Mouse (Mus musculus): ENCODE measurements around the gene Rbpms2. TPM values are rescaled to one million over a fixed set of nuclear protein-coding genes. Genes with fewer than 3 reads are reported as not detected.

The Rbpms2 gene
- polyA plus RNA-seq, 2 experiments, result 10.3 to 19.3 TPM

DNA sequence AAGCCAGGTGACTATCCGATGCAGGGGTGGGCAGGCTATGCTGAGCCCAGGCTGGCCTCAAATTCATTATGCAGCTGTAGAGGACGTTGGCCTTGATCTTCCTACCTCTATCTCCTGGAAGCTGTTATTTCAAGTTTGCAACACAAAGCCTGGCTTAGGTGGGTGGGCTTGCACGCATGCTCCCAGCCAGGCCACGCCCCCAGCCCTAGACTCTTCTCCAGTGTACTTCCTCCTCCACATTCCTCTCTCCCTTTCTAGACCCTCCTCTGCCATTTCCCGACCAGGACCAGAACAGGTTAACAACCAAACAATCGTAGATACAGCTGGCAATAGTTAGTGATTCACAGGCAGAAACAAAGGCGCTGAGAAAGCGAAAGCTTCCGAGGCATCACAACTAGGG is 35.9 kb upstream of the Rbpms2 start:
- Histone ChIP-seq H3K4me3 (replicated peaks; ENCODE audit: low read length) (no peak overlapping the region), H3K27me3 (ENCODE audit: control insufficient read depth, insufficient read depth, low read length) (no peaks in the 10 kb centered on the region), H3K4me2 (replicated peaks; ENCODE audit: low read depth, low read length, severe bottlenecking) (no peak overlapping the region), H3K9ac (ENCODE audit: low read depth, low read length, severe bottlenecking) (no peak overlapping the region), H3K9me3 (ENCODE audit: control insufficient read depth, low read length) (no peaks in the 10 kb centered on the region), H3K4me1 (ENCODE audit: control insufficient read depth, insufficient read depth, low read length) (peaks cover 10% of the 10 kb centered on the region), H3K27ac (replicated peaks; ENCODE audit: low read depth, low read length) (no peak overlapping the region), H3K36me3 (ENCODE audit: control insufficient read depth, insufficient read depth, low read length) (peaks cover 39% of the 10 kb centered on the region)
- ATAC-seq (ENCODE audit: low FRiP score, low read depth) (no peak), DNase-seq (ENCODE audit: low spot score) (no peak)
- TF ChIP-seq POLR2A (IDR thresholded peaks at IDR 0.05; ENCODE audit: borderline replicate concordance, extremely low read depth, insufficient read depth, insufficient read length), result no peak
- 78% methylated on average over 9 of the region's 9 CpGs for WGBS

DNA sequence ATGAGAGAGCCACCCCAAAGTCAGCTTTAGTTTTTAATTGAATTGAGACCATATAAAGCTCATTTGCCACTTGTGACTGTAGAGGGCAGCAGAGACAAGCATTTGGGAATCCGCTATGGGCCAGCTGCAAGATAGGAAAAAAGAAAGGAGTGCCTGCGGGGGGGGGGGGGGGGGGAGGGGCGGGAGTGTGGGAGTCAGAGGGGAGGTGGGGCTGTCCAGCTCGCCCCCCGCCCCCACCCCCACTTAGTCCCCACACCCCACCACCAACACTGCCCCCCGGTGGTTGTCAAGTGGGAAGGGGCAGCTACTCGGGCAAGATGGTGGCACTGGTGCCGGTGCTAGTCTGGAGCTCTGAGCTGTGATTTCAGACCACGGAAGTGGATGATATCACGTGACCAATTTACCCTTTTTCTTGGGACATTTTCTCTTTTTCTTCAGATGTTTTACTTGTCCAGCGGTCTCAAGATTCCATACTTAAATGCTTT is 30.6 kb upstream of the Rbpms2 start:
- H3K9me3 ChIP-seq (ENCODE audit: control insufficient read depth, low read length), result no peaks in the 10 kb centered on the region
- DNase-seq (ENCODE audit: low spot score) (peak; percentile 57), ATAC-seq (ENCODE audit: low FRiP score, low read depth) (no peak)
- H3K9ac ChIP-seq (ENCODE audit: low read depth, low read length, severe bottlenecking), result no peak overlapping the region
- peaks cover 18% of the 10 kb centered on the region for H3K36me3 ChIP-seq (ENCODE audit: control insufficient read depth, insufficient read depth, low read length)
- H3K4me3 ChIP-seq (replicated peaks; ENCODE audit: low read length), result no peak overlapping the region; the same call in 1 of the 2 replicates
- H3K4me2 ChIP-seq (replicated peaks; ENCODE audit: low read depth, low read length, severe bottlenecking), result no peak overlapping the region
- H3K4me1 ChIP-seq (ENCODE audit: control insufficient read depth, insufficient read depth, low read length), result no peaks in the 10 kb centered on the region
- no peaks in the 10 kb centered on the region for H3K27me3 ChIP-seq (ENCODE audit: control insufficient read depth, insufficient read depth, low read length)
- no peak overlapping the region for H3K27ac ChIP-seq (replicated peaks; ENCODE audit: low read depth, low read length)
- TF ChIP-seq POLR2A (IDR thresholded peaks at IDR 0.05; ENCODE audit: borderline replicate concordance, extremely low read depth, insufficient read depth, insufficient read length), result no peak
- 62% methylated on average over 7 of the region's 11 CpGs for WGBS

DNA sequence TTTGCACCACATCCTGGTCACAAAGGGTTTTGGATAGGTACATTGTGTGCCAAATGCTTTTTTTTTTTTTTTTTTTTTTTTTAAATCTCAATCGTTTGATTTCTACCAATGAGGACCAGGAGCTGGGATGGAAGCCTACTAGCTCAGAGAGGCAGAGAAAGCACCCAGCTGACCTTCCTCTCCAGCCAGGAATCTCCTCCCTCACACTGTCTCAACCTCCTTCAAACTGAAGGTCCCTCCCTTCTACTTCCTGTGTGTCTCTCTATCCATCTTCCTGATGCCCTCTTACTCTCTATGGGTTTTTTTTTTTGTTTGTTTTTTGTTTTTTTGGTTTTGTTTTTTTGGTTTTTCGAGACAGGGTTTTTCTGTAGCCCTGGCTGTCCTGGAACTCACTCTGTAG is 28.5 kb upstream of the Rbpms2 start:
- H3K27me3 ChIP-seq (ENCODE audit: control insufficient read depth, insufficient read depth, low read length), result no peaks in the 10 kb centered on the region
- no peak overlapping the region for H3K4me2 ChIP-seq (replicated peaks; ENCODE audit: low read depth, low read length, severe bottlenecking)
- no peak for ATAC-seq (ENCODE audit: low FRiP score, low read depth)
- TF ChIP-seq POLR2A (IDR thresholded peaks at IDR 0.05; ENCODE audit: borderline replicate concordance, extremely low read depth, insufficient read depth, insufficient read length), result no peak
- H3K27ac ChIP-seq (replicated peaks; ENCODE audit: low read depth, low read length), result no peak overlapping the region
- H3K4me3 ChIP-seq (replicated peaks; ENCODE audit: low read length), result no peak overlapping the region
- H3K4me1 ChIP-seq (ENCODE audit: control insufficient read depth, insufficient read depth, low read length), result no peaks in the 10 kb centered on the region
- whole genome bisulfite sequencing, result 72% methylated on average over 2 of the region's 2 CpGs
- no peak for DNase-seq (ENCODE audit: low spot score)
- H3K9me3 ChIP-seq (ENCODE audit: control insufficient read depth, low read length), result no peaks in the 10 kb centered on the region
- H3K9ac ChIP-seq (ENCODE audit: low read depth, low read length, severe bottlenecking), result no peak overlapping the region
- 0 out of 2 replicates have a peak, but pooled peaks cover under 1% of the 10 kb centered on the region for H3K36me3 ChIP-seq (ENCODE audit: control insufficient read depth, insufficient read depth, low read length)

DNA sequence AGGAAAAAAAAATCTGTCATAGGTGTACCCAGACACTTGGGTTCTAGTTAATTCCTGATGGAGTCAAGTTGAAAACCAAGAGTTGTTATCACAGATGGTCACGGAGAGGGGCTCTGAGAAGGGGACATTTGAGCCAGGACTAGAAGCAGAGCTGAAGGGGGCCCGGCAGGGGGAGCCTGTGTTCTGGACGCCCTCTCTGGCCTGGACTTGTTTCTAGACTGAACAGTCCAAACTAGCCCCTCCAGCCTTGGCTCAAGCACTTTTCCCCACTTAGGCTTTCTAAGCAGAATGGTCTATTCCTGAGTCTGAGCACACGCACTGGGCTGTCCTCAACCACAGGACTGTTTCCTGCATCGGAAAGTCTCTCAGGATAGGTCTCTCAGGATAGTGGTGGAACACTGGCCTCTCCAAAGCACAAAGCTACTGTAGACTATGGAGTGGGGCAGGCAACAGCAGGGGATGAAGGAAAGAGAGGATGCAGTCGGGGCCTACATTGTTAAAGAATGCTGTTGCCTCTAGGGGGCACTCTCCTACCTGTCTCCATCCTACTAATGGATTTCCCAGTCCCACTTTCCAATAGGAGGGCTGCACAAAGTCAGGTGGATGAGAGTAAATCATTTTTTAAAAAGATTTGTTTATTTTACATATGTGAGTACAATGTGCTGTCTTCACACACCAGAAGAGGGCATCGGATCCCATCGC is 25.9 kb upstream of the Rbpms2 start:
- no peak for TF ChIP-seq POLR2A (IDR thresholded peaks at IDR 0.05; ENCODE audit: borderline replicate concordance, extremely low read depth, insufficient read depth, insufficient read length)
- H3K4me1 ChIP-seq (ENCODE audit: control insufficient read depth, insufficient read depth, low read length), result no peaks in the 10 kb centered on the region
- no peak overlapping the region for H3K27ac ChIP-seq (replicated peaks; ENCODE audit: low read depth, low read length)
- 52% methylated on average over 8 of the region's 8 CpGs for WGBS
- DNase-seq (ENCODE audit: low spot score), result no peak
- no peak overlapping the region for H3K9ac ChIP-seq (ENCODE audit: low read depth, low read length, severe bottlenecking)
- H3K9me3 ChIP-seq (ENCODE audit: control insufficient read depth, low read length), result no peaks in the 10 kb centered on the region
- no peaks in the 10 kb centered on the region for H3K27me3 ChIP-seq (ENCODE audit: control insufficient read depth, insufficient read depth, low read length)
- H3K4me3 ChIP-seq (replicated peaks; ENCODE audit: low read length), result no peak overlapping the region
- H3K36me3 ChIP-seq (ENCODE audit: control insufficient read depth, insufficient read depth, low read length), result no peaks in the 10 kb centered on the region
- no peak for ATAC-seq (ENCODE audit: low FRiP score, low read depth)
- no peak overlapping the region for H3K4me2 ChIP-seq (replicated peaks; ENCODE audit: low read depth, low read length, severe bottlenecking)

DNA sequence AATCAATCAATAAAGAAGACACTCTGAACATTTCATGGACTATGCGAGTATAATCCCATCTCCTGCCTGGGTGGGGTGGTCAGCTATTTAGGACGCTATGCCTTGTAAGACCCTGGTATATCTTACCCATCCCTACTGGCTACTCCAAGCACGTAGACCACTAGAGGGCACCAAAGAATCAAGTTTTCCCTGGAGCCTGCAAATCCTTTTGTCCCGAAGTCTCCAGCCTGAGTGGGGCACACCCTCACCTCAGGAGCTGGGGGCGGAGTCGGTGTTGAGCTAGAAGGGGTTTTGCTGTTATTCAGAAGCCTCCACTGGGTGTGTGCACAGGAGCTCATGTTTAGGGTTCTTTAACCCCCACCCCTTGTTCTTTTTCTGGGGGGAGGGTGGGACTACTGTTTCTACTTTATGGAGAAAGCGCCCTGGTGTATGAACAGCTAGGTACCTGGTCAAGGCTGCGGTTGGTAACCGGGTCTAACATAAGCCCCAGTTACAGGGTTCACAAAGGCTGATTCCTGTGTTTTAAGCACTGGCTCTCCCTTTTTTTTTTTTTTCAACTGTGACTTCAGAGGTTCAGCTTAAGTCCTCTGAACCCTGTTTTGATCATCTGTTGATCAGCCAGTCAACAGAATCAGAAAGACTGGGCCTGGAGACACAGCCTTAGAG is 23.8 kb upstream of the Rbpms2 start:
- peak overlapping the region; percentile 33 for H3K4me2 ChIP-seq (replicated peaks; ENCODE audit: low read depth, low read length, severe bottlenecking)
- WGBS, result 6% methylated on average over 9 of the region's 9 CpGs
- no peaks in the 10 kb centered on the region for H3K9me3 ChIP-seq (ENCODE audit: control insufficient read depth, low read length)
- H3K36me3 ChIP-seq (ENCODE audit: control insufficient read depth, insufficient read depth, low read length), result no peaks in the 10 kb centered on the region
- H3K27me3 ChIP-seq (ENCODE audit: control insufficient read depth, insufficient read depth, low read length), result no peaks in the 10 kb centered on the region
- 0 out of 2 replicates have a peak, but pooled peaks have one; percentile 15 for TF ChIP-seq POLR2A (IDR thresholded peaks at IDR 0.05; ENCODE audit: borderline replicate concordance, extremely low read depth, insufficient read depth, insufficient read length)
- ATAC-seq (ENCODE audit: low FRiP score, low read depth) (peak; percentile 87), DNase-seq (ENCODE audit: low spot score) (peak; percentile 93)
- no peaks in the 10 kb centered on the region for H3K4me1 ChIP-seq (ENCODE audit: control insufficient read depth, insufficient read depth, low read length)
- H3K4me3 ChIP-seq (replicated peaks; ENCODE audit: low read length), result no peak overlapping the region
- H3K27ac ChIP-seq (replicated peaks; ENCODE audit: low read depth, low read length), result no peak overlapping the region
- no peak overlapping the region for H3K9ac ChIP-seq (ENCODE audit: low read depth, low read length, severe bottlenecking)

Measured in limb, embryonic 14.5 days (tissue).